Mouse (Mus musculus) Muller cell, postnatal 12 days (primary cell): ENCODE measurements at regions not wholly inside any gene's neighbourhood (a gene's known extent, or its start where the extent isn't known, plus 50 kb on each side); places are given as distances from the start of the nearest gene placed in this dataset.

Experiments used
- DNase-seq: peaks from one replicate; pipeline ENCODE4 v3.0.0-alpha.2; 2015; ENCODE audit errors: inconsistent ontology term

- DNase-seq: no peak
Measured at GRCm38 (mm10) chr10:105125736-105126135, 448.5 kb downstream of the Tmtc2 start.

- peak; percentile 26 for DNase-seq
Measured at GRCm38 (mm10) chr10:105120229-105120628, 454.0 kb downstream of the Tmtc2 start.

- DNase-seq: no peak
Measured at GRCm38 (mm10) chr10:105116138-105116537, 458.1 kb downstream of the Tmtc2 start.

GRCm38 (mm10) chr10:105114927-105115326, 459.3 kb downstream of the Tmtc2 start:
- no peak for DNase-seq

- no peak for DNase-seq
Measured at GRCm38 (mm10) chr10:105110247-105110646, 464.0 kb downstream of the Tmtc2 start.

- DNase-seq: no peak
Measured at GRCm38 (mm10) chr10:105097045-105097331, 477.3 kb downstream of the Tmtc2 start.

- peak; percentile 59 for DNase-seq
Measured at GRCm38 (mm10) chr10:105096323-105097044, 477.8 kb downstream of the Tmtc2 start.

GRCm38 (mm10) chr10:105095800-105096199, 478.5 kb downstream of the Tmtc2 start:
- peak; percentile 86 for DNase-seq

GRCm38 (mm10) chr10:105076892-105077291, 497.4 kb downstream of the Tmtc2 start:
- DNase-seq: no peak

GRCm38 (mm10) chr10:105034711-105035386, 539.4 kb downstream of the Tmtc2 start:
- DNase-seq: no peak

- DNase-seq: no peak
Measured at GRCm38 (mm10) chr10:105020471-105021120, 553.7 kb downstream of the Tmtc2 start.

- DNase-seq: no peak
Measured at GRCm38 (mm10) chr10:105019774-105020470, 554.3 kb downstream of the Tmtc2 start.
